Mouse (Mus musculus) right cerebral cortex, adult 18-20 months (tissue): Measurements from ENCODE around the gene Slc6a2.

ENCODE experiments used
- DNase-seq: peaks from one replicate; pipeline ENCODE4 v3.0.0; 2022; ENCODE audit warnings: mixed read lengths

The Slc6a2 gene

GRCm38 (mm10) chr8:92959779-92960178 is at the start of gene Slc6a2:
Gene Slc6a2 (plus strand): TSS chr8:92960079.
- DNase-seq, result no peak

GRCm38 (mm10) chr8:92911477-92911876 is 48.4 kb upstream of the Slc6a2 start:
- no peak for DNase-seq

GRCm38 (mm10) chr8:92913396-92913795 is 46.5 kb upstream of the Slc6a2 start:
- DNase-seq, result no peak

GRCm38 (mm10) chr8:92916082-92916481 is 43.8 kb upstream of the Slc6a2 start:
- no peak for DNase-seq

- DNase-seq, result no peak
Measured at GRCm38 (mm10) chr8:92921768-92922167, 38.1 kb upstream of the Slc6a2 start.

GRCm38 (mm10) chr8:92928986-92929385 is 30.9 kb upstream of the Slc6a2 start:
- no peak for DNase-seq

GRCm38 (mm10) chr8:92938056-92938455 is 21.8 kb upstream of the Slc6a2 start:
- DNase-seq, result no peak

GRCm38 (mm10) chr8:92949071-92949470 is 10.8 kb upstream of the Slc6a2 start:
- no peak for DNase-seq

GRCm38 (mm10) chr8:92950639-92951371 is 9.1 kb upstream of the Slc6a2 start:
- no peak for DNase-seq

GRCm38 (mm10) chr8:92954044-92954443 is 5.8 kb upstream of the Slc6a2 start:
- no peak for DNase-seq

GRCm38 (mm10) chr8:92960451-92960911 is 602 bp downstream of the Slc6a2 start:
- no peak for DNase-seq

GRCm38 (mm10) chr8:92961088-92961487 is 1.2 kb downstream of the Slc6a2 start:
- DNase-seq, result no peak

- DNase-seq, result no peak
Measured at GRCm38 (mm10) chr8:92964556-92964955, 4.7 kb downstream of the Slc6a2 start.

GRCm38 (mm10) chr8:92972949-92973348 is 13.1 kb downstream of the Slc6a2 start:
- no peak for DNase-seq

GRCm38 (mm10) chr8:92976656-92977055 is 16.8 kb downstream of the Slc6a2 start:
- DNase-seq, result no peak

- DNase-seq, result no peak
Measured at GRCm38 (mm10) chr8:92982491-92982890, 22.6 kb downstream of the Slc6a2 start.

GRCm38 (mm10) chr8:92984376-92984775 is 24.5 kb downstream of the Slc6a2 start:
- no peak for DNase-seq

- DNase-seq, result peak; percentile 59
Measured at GRCm38 (mm10) chr8:92996840-92997239, 37.0 kb downstream of the Slc6a2 start.

- DNase-seq, result peak; percentile 51
Measured at GRCm38 (mm10) chr8:92998600-92998999, 38.7 kb downstream of the Slc6a2 start.

- peak; percentile 34 for DNase-seq
Measured at GRCm38 (mm10) chr8:93010286-93010685, 50.4 kb downstream of the Slc6a2 start.

- peak; percentile 75 for DNase-seq
Measured at GRCm38 (mm10) chr8:93011439-93011838, 51.6 kb downstream of the Slc6a2 start.

- no peak for DNase-seq
Measured at GRCm38 (mm10) chr8:93012226-93012625, 52.3 kb downstream of the Slc6a2 start.

- no peak for DNase-seq
Measured at GRCm38 (mm10) chr8:93014300-93014699, 54.4 kb downstream of the Slc6a2 start.

- DNase-seq, result no peak
Measured at GRCm38 (mm10) chr8:93021738-93022137, 61.9 kb downstream of the Slc6a2 start.

- no peak for DNase-seq
Measured at GRCm38 (mm10) chr8:93030664-93031063, 70.8 kb downstream of the Slc6a2 start.
